In the genomic region with DNA sequence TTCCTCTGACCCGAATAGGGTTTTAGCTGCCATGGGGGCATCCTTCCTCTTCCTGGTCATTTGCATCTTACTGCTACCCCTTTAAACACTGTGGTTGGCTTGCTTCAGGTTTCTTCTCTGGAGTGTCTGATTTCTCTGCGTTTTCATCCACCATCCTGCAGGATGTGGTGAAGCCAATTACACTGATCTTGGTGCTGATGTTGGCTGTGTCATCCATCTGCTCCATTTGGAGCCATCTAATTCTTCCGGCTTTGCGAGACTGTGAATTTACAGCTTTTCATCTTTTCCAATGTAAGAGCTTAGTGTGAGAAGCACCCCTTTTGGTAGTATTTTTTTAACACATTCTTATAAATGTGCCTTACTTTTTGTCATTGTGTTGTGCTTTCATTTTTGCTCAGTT, we compare ENCODE assay signal across 21 mouse cellular contexts.
"Had no signal": no experiment of that assay in that cellular context is flagged by ENCODE, and none has a peak within 500 bp of the region (broad histone marks: within the 10 kb centered on the region; RNA-seq: fewer than 3 reads in every experiment).

No protein-coding gene starts in this region.

- H3K9ac ChIP-seq: liver, postnatal 0 days; lung, embryonic 15.5 days; midbrain, embryonic 13.5 days; midbrain, embryonic 15.5 days; neural tube, embryonic 13.5 days; neural tube, embryonic 15.5 days; stomach, embryonic 15.5 days had no signal

- H3K27me3 ChIP-seq: lung, embryonic 15.5 days; megakaryocyte, embryonic 14.5 days; midbrain, embryonic 13.5 days; midbrain, embryonic 15.5 days; neural tube, embryonic 13.5 days; neural tube, embryonic 15.5 days; stomach, embryonic 15.5 days had no signal

- H3K4me1 ChIP-seq: lung, embryonic 15.5 days; megakaryocyte, embryonic 14.5 days; midbrain, embryonic 13.5 days; midbrain, embryonic 15.5 days; neural tube, embryonic 13.5 days; neural tube, embryonic 15.5 days; stomach, embryonic 15.5 days had no signal

- ATAC-seq: liver, postnatal 0 days; lung, postnatal 0 days; midbrain, embryonic 13.5 days; midbrain, embryonic 15.5 days had no signal

- DNase-seq: liver, postnatal 0 days; lung, adult 2 months; lung, postnatal 14 days; lung, postnatal 36 days; retina, postnatal 1 day; right cerebral cortex, adult 18-20 months; right cerebral cortex, postnatal 14 days; thymus, adult 18-20 months; thymus, postnatal 14 days; thymus, postnatal 36 days had no signal

- H3K4me2 ChIP-seq: lung, embryonic 15.5 days; midbrain, embryonic 11.5 days; midbrain, embryonic 13.5 days; midbrain, embryonic 15.5 days; neural tube, embryonic 13.5 days; neural tube, embryonic 15.5 days; stomach, embryonic 15.5 days had no signal

- H3K36me3 ChIP-seq: lung, embryonic 15.5 days; midbrain, embryonic 13.5 days; midbrain, embryonic 15.5 days; neural tube, embryonic 13.5 days; neural tube, embryonic 15.5 days; stomach, embryonic 15.5 days had no signal

- H3K9me3 ChIP-seq: lung, embryonic 15.5 days; midbrain, embryonic 13.5 days; midbrain, embryonic 15.5 days; neural tube, embryonic 13.5 days; neural tube, embryonic 15.5 days; stomach, embryonic 15.5 days had no signal

- H3K4me3 ChIP-seq: lung, embryonic 15.5 days; megakaryocyte, embryonic 14.5 days; midbrain, embryonic 13.5 days; midbrain, embryonic 15.5 days; neural tube, embryonic 13.5 days; neural tube, embryonic 15.5 days; stomach, embryonic 15.5 days had no signal

- H3K27ac ChIP-seq: lung, embryonic 15.5 days; macrophage; midbrain, embryonic 13.5 days; midbrain, embryonic 15.5 days; neural tube, embryonic 13.5 days; neural tube, embryonic 15.5 days; stomach, embryonic 15.5 days; stomach, postnatal 0 days had no signal
